Mouse (Mus musculus): ENCODE results near the gene Sphk2. TPM values are rescaled to one million over a fixed set of nuclear protein-coding genes. Genes with fewer than 3 reads are reported as not detected.
A peak's percentile ranks its signal among the peaks of the same experiment; 100 is the strongest.

The Sphk2 gene
- polyA plus RNA-seq (2016; fragmentation: Nextera tagmentation; extraction: Ambion mirVana): 34.7 and 35.3 TPM in 2 replicates

- peak; percentile 8 for ATAC-seq (ENCODE audit: insufficient number of reproducible peaks, insufficient read depth, low FRiP score, low TSS enrichment)
- H3K27ac ChIP-seq: peak within 1 kb of the TSS; percentile 94
- H3K4me2 ChIP-seq (replicated peaks): peak within 1 kb of the TSS; percentile 95
- peaks cover 49% of the 10 kb centered on the region for H3K36me3 ChIP-seq
- H3K4me1 ChIP-seq: peaks cover 47% of the 10 kb centered on the region
- no peaks in the 10 kb centered on the region for H3K9me3 ChIP-seq
- peak within 1 kb of the TSS; percentile 96 for H3K9ac ChIP-seq
- H3K4me3 ChIP-seq: peak within 1 kb of the TSS; percentile 88
- H3K27me3 ChIP-seq: no peaks in the 10 kb centered on the region
- under 1% methylated on average over 41 of the region's 41 CpGs for WGBS
These were observed at the start of gene Sphk2 for GRCm38 (mm10) chr7:45717918-45718297. Gene Sphk2, minus strand, starts transcription at chr7:45718002.

DNA sequence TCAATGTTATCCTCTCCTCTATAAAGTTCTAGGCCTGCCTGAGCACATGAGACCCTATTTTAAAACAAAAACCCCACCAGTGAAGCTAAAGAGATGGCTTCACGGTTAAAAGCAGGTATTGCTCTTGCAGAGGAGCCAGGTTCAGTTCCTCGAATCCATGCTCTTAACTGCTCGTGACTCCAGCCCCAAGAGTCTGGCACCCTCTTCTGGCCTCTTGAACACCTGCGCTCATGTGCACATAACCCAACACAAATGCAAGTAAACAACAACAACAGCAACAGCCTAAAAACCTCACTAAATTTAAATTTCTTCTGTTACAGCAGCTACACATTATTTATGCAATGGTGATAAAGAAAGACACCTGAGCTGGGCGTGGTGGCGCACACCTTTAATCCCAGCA is 49.7 kb upstream of the Sphk2 start:
- no peaks in the 10 kb centered on the region for H3K27me3 ChIP-seq
- H3K9ac ChIP-seq: no peak overlapping the region
- no peak overlapping the region for H3K4me3 ChIP-seq
- no peaks in the 10 kb centered on the region for H3K4me1 ChIP-seq
- no peak for ATAC-seq (ENCODE audit: insufficient number of reproducible peaks, insufficient read depth, low FRiP score, low TSS enrichment)
- no peak overlapping the region for H3K27ac ChIP-seq
- H3K4me2 ChIP-seq (replicated peaks): no peak overlapping the region
- no peaks in the 10 kb centered on the region for H3K36me3 ChIP-seq
- WGBS: 90% methylated on average over 6 of the region's 6 CpGs
- H3K9me3 ChIP-seq: no peaks in the 10 kb centered on the region

DNA sequence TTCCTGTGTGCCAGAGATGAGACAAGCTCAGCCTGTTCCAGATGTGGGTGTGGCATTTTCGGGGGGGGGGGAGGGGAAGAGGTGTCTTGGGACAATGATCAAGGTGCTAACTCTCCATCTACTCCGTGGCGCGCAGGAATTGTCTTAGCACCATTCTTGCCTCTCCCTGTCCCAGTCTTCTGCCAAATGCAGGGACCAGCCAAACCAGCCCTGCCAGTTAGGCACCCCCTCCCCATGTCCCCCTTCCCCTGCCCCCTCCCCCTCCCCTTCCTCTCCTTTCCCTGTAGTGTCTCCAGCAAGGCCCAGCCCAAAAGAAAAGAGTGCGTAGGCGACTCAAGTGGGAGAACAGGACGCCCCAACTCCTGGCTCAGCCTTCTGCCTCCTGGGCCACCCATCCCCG is 49.0 kb upstream of the Sphk2 start:
- ATAC-seq (ENCODE audit: insufficient number of reproducible peaks, insufficient read depth, low FRiP score, low TSS enrichment): no peak
- 41% methylated on average over 8 of the region's 8 CpGs for WGBS
- no peak overlapping the region for H3K9ac ChIP-seq
- no peaks in the 10 kb centered on the region for H3K36me3 ChIP-seq
- H3K27me3 ChIP-seq: no peaks in the 10 kb centered on the region
- H3K27ac ChIP-seq: no peak overlapping the region
- no peak overlapping the region for H3K4me2 ChIP-seq (replicated peaks)
- H3K4me3 ChIP-seq: no peak overlapping the region
- H3K4me1 ChIP-seq: no peaks in the 10 kb centered on the region
- H3K9me3 ChIP-seq: no peaks in the 10 kb centered on the region

GRCm38 (mm10) chr7:45765995-45766394 is 48.2 kb upstream of the Sphk2 start:
- whole genome bisulfite sequencing: 61% methylated on average over 8 of the region's 8 CpGs
- no peak overlapping the region for H3K9ac ChIP-seq
- H3K36me3 ChIP-seq: no peaks in the 10 kb centered on the region
- H3K4me3 ChIP-seq: no peak overlapping the region
- no peaks in the 10 kb centered on the region for H3K9me3 ChIP-seq
- ATAC-seq (ENCODE audit: insufficient number of reproducible peaks, insufficient read depth, low FRiP score, low TSS enrichment): no peak
- no peak overlapping the region for H3K27ac ChIP-seq
- H3K4me1 ChIP-seq: no peaks in the 10 kb centered on the region
- 0 out of 2 replicates have a peak, but pooled peaks cover under 1% of the 10 kb centered on the region for H3K27me3 ChIP-seq
- no peak overlapping the region for H3K4me2 ChIP-seq (replicated peaks)

DNA sequence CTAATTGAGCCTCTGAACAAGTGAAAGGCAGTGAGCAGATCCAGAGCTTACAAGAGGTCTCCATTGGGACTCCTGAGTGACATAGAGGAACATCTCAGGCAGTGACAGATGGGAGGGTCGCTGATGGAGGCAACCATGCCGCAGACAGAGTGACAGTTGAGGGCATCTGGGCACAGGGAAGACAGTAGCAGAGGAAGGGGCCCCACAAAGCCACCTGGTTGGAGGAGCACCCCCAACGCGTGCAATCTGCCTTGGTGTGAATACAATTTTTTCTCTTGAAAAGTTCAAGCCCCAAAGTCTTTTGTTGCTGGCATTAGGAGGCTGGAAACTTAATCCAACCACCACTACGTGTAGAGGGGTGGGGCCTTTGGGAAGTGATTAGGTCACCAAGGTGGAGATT is 42.3 kb upstream of the Sphk2 start:
- no peak overlapping the region for H3K4me2 ChIP-seq (replicated peaks)
- WGBS: 64% methylated on average over 5 of the region's 5 CpGs
- H3K4me3 ChIP-seq: no peak overlapping the region
- H3K27ac ChIP-seq: no peak overlapping the region
- no peaks in the 10 kb centered on the region for H3K9me3 ChIP-seq
- peaks cover 36% of the 10 kb centered on the region for H3K27me3 ChIP-seq
- no peaks in the 10 kb centered on the region for H3K36me3 ChIP-seq
- no peak for ATAC-seq (ENCODE audit: insufficient number of reproducible peaks, insufficient read depth, low FRiP score, low TSS enrichment)
- no peak overlapping the region for H3K9ac ChIP-seq
- peaks cover 4% of the 10 kb centered on the region; the same call in 1 of the 2 replicates for H3K4me1 ChIP-seq

DNA sequence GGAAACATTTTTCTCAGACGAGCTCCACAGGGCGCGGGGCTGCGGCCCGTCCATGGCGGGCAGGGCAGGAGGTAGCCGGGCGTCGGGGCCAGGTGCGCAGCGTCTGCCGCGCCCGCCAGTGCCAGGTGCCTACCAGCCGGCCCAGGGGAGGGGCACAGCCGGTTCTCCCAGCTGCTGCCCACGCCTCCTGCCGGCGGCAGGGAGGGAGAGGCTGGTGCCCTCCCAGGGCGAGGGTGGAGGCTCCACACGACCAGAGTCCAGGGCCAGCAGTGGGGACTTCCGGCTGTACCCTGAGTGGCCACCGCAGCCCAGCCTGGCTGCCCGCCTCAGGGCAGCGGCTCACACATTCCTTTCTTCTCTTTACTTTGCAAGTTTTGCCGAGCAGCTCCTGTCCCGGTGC is 41.6 kb upstream of the Sphk2 start:
- Histone ChIP-seq H3K4me3 (peak overlapping the region; percentile 19; the same call in 1 of the 2 replicates), H3K27ac (no peak overlapping the region), H3K9ac (peak overlapping the region; percentile 31; the same call in 1 of the 2 replicates), H3K9me3 (no peaks in the 10 kb centered on the region), H3K4me1 (peaks cover 4% of the 10 kb centered on the region; the same call in 1 of the 2 replicates), H3K4me2 (replicated peaks) (peak overlapping the region; percentile 43), H3K27me3 (peaks cover 36% of the 10 kb centered on the region), H3K36me3 (no peaks in the 10 kb centered on the region)
- peak; percentile 35; the same call in 1 of the 2 replicates for ATAC-seq (ENCODE audit: insufficient number of reproducible peaks, insufficient read depth, low FRiP score, low TSS enrichment)
- 5% methylated on average over 24 of the region's 27 CpGs for WGBS

GRCm38 (mm10) chr7:45755703-45756102 is 37.9 kb upstream of the Sphk2 start:
- 51% methylated on average over 6 of the region's 6 CpGs for WGBS
- no peak overlapping the region for H3K27ac ChIP-seq
- no peak overlapping the region for H3K4me2 ChIP-seq (replicated peaks)
- H3K9ac ChIP-seq: no peak overlapping the region
- no peaks in the 10 kb centered on the region for H3K36me3 ChIP-seq
- no peak for ATAC-seq (ENCODE audit: insufficient number of reproducible peaks, insufficient read depth, low FRiP score, low TSS enrichment)
- peaks cover 33% of the 10 kb centered on the region for H3K27me3 ChIP-seq
- no peak overlapping the region for H3K4me3 ChIP-seq
- peaks cover 4% of the 10 kb centered on the region; the same call in 1 of the 2 replicates for H3K4me1 ChIP-seq
- H3K9me3 ChIP-seq: no peaks in the 10 kb centered on the region

GRCm38 (mm10) chr7:45750162-45750561 is 32.4 kb upstream of the Sphk2 start:
- peaks cover 3% of the 10 kb centered on the region; the same call in 1 of the 2 replicates for H3K9me3 ChIP-seq
- H3K4me2 ChIP-seq (replicated peaks): no peak overlapping the region
- no peak overlapping the region for H3K9ac ChIP-seq
- no peak overlapping the region for H3K27ac ChIP-seq
- H3K4me3 ChIP-seq: no peak overlapping the region
- H3K36me3 ChIP-seq: no peaks in the 10 kb centered on the region
- H3K4me1 ChIP-seq: peaks cover 6% of the 10 kb centered on the region; the same call in 1 of the 2 replicates
- no peaks in the 10 kb centered on the region for H3K27me3 ChIP-seq
- ATAC-seq (ENCODE audit: insufficient number of reproducible peaks, insufficient read depth, low FRiP score, low TSS enrichment): no peak
- WGBS: 66% methylated on average over 9 of the region's 9 CpGs

- Histone ChIP-seq H3K4me3 (no peak overlapping the region), H3K4me1 (peaks cover 6% of the 10 kb centered on the region; the same call in 1 of the 2 replicates), H3K9me3 (peaks cover 3% of the 10 kb centered on the region; the same call in 1 of the 2 replicates), H3K9ac (no peak overlapping the region), H3K4me2 (replicated peaks) (no peak overlapping the region), H3K36me3 (no peaks in the 10 kb centered on the region), H3K27me3 (no peaks in the 10 kb centered on the region), H3K27ac (no peak overlapping the region)
- 59% methylated on average over 9 of the region's 10 CpGs for WGBS
- no peak for ATAC-seq (ENCODE audit: insufficient number of reproducible peaks, insufficient read depth, low FRiP score, low TSS enrichment)
These were observed 31.6 kb upstream of the Sphk2 start for GRCm38 (mm10) chr7:45749401-45749800.

- no peak for ATAC-seq (ENCODE audit: insufficient number of reproducible peaks, insufficient read depth, low FRiP score, low TSS enrichment)
These were observed 30.3 kb upstream of the Sphk2 start for GRCm38 (mm10) chr7:45748110-45748509.

DNA sequence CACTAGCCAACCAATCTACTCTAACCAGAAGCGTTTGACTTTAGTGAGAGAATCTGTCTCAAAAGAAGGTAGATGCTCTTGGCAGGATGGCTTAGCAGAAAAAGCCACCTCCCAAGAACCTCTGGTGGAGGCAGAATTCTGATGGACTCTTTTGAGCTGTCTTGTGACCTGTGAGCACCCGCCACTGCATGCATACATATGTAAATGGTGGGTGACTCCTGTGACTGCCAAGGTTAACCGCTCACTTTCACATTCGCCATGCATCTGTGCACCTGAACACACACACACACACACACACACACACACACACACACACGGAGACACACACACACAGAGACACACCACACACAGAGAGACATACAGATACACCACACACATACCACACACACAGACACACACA is 29.6 kb upstream of the Sphk2 start:
- no peak overlapping the region for H3K27ac ChIP-seq
- no peaks in the 10 kb centered on the region for H3K27me3 ChIP-seq
- H3K4me3 ChIP-seq: no peak overlapping the region
- H3K4me2 ChIP-seq (replicated peaks): no peak overlapping the region
- no peak overlapping the region for H3K9ac ChIP-seq
- peaks cover 3% of the 10 kb centered on the region; the same call in 1 of the 2 replicates for H3K9me3 ChIP-seq
- H3K36me3 ChIP-seq: no peaks in the 10 kb centered on the region
- ATAC-seq (ENCODE audit: insufficient number of reproducible peaks, insufficient read depth, low FRiP score, low TSS enrichment): no peak
- peaks cover 6% of the 10 kb centered on the region; the same call in 1 of the 2 replicates for H3K4me1 ChIP-seq
- 84% methylated on average over 5 of the region's 5 CpGs for WGBS

More at GRCm38 (mm10) chr7:45748110-45748509, 30.3 kb upstream of the Sphk2 start:
- Histone ChIP-seq H3K4me1 (peaks cover 6% of the 10 kb centered on the region; the same call in 1 of the 2 replicates), H3K4me3 (no peak overlapping the region), H3K4me2 (replicated peaks) (no peak overlapping the region), H3K27me3 (no peaks in the 10 kb centered on the region), H3K27ac (no peak overlapping the region), H3K36me3 (no peaks in the 10 kb centered on the region), H3K9me3 (peaks cover 3% of the 10 kb centered on the region; the same call in 1 of the 2 replicates), H3K9ac (no peak overlapping the region)
- WGBS: 79% methylated on average over 7 of the region's 7 CpGs

- Histone ChIP-seq H3K27ac (no peak overlapping the region), H3K27me3 (no peaks in the 10 kb centered on the region), H3K4me3 (no peak overlapping the region), H3K9ac (no peak overlapping the region), H3K9me3 (peaks cover 3% of the 10 kb centered on the region; the same call in 1 of the 2 replicates), H3K4me2 (replicated peaks) (no peak overlapping the region), H3K36me3 (no peaks in the 10 kb centered on the region), H3K4me1 (peaks cover 6% of the 10 kb centered on the region; the same call in 1 of the 2 replicates)
- WGBS: 62% methylated on average over 6 of the region's 6 CpGs
- ATAC-seq (ENCODE audit: insufficient number of reproducible peaks, insufficient read depth, low FRiP score, low TSS enrichment): no peak
These were observed 28.7 kb upstream of the Sphk2 start for GRCm38 (mm10) chr7:45746518-45746917.

Data from embryonic facial prominence, embryonic 12.5 days (tissue).